Mouse (Mus musculus) heart, adult 8-10 months (tissue): ENCODE data around the gene Tmem45b. TPM values are rescaled to one million over a fixed set of nuclear protein-coding genes. Genes with fewer than 3 reads are reported as not detected.
"Not testable (repeated sequence)": the region's sequence is repeated elsewhere in the genome, so short reads cannot be mapped to it uniquely, and the experiment has no call there.

Source experiments
- DNase-seq: peaks from one replicate; pipeline ENCODE4 v3.0.0; 2022; ENCODE audit warnings: low spot score
- total RNA-seq, 4 experiments: library from RNA; stranded (reverse); gene quantifications; 2 replicates each; pipeline ENCODE4 v1.2.4; 2022

Gene Tmem45b
- total RNA-seq: 1 to 10 TPM in 2 of 4 experiments, under 1 TPM in 2; 0.56 to 1.5 (median 0.89) TPM

DNA sequence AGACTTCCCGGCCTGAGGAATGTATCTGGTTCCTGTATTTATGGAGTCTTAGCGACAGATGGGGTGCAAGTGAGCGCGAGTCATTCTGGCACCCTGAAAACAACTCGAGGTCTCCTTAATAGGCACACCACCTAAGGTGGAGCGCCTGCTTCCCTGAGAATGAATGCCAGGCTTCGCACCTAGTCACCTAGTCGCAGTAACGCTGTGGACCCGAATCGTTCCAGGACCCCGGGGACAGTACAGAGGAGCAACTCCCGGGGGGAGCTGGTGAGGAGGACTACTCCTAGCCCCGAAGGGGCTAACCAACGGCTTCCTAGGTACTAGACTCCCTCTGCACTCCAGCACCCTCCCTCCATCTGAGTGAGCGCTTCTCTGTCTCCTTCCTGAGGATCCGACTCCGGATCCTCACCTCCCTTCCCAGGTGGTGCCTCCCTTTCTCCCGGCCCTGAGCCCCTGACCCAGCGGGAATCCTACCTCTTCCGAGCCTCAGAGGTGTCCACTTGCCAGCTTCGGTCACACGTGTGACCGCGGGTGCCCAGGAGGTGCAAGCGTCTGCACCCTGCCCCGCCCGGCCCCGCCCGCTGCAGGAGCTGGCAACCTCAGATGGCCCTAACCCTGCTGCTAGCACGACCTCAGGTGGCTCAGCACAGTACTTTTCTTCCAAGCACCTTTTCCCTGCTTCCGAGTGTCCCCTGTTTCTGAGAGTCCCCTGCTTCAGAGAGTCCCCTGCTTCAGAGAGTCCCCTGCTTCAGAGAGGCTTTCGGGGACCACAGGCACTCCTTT, at the start of gene Tmem45b:
Tmem45b (minus strand) TSS at position 771 of the 783 bp plus-strand sequence.
- DNase-seq: no peak

DNA sequence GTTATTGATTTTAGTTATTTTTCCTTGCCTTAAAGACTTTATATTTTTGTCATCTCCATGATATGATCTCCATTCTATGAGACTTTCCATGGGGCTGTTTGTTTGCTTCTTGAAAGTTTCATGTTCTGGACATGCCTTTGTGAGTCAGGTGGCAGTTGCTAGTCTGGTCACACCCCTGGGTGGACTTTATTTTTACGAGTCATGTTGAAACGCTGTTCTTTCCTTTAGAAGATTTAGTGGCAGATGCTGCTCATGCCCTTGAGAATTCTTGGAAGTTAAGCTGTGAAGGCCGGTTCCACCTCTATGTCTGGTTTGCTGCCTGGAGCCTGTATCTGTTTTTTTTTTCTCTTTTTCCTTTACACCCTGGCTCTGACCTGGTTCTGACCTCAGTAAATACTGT, 43.9 kb upstream of the Tmem45b start:
- no peak for DNase-seq

- DNase-seq: not testable (repeated sequence)
Measured at GRCm38 (mm10) chr9:31501221-31501620, 37.0 kb upstream of the Tmem45b start.

- DNase-seq: no peak
Measured at GRCm38 (mm10) chr9:31463190-31463589, 1.1 kb downstream of the Tmem45b start.

DNA sequence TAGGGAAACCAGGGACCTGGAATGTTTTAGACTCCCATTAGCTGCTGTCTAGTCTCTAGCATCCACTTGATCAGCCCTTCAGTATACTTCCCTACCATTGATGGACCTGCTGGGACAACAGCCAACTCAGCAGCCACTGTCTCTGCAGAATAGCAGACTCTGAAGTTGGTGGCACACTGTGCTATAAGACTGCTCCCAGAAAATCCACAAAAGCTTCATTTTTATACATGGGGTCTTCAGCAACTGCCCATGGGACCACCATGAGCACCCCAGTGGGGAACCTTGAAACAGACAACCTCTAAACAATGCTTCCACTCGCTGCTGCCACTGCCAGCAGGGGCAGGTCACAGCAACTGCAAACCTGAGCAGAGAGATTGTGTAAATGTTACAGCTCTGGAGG, 9.9 kb downstream of the Tmem45b start:
- DNase-seq: no peak

DNA sequence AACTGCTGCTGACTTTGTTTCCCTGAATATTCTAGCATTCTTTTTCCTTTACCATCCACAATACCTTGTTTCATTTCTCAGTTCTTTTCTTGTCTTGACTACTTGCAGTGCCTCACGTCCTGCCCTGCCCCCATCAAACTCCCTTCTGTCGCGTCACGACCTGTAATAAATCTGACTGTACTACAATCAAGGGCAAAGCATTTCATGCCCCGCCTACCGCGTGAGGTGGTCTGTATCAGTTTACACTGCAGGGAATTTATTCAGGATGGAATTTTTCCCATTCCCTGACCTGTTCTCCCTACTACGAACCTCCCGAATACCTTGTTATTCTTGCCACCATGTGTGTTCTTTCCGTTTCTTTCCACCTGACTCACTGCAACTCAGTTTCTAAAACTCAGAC, 12.1 kb downstream of the Tmem45b start:
- no peak for DNase-seq

DNA sequence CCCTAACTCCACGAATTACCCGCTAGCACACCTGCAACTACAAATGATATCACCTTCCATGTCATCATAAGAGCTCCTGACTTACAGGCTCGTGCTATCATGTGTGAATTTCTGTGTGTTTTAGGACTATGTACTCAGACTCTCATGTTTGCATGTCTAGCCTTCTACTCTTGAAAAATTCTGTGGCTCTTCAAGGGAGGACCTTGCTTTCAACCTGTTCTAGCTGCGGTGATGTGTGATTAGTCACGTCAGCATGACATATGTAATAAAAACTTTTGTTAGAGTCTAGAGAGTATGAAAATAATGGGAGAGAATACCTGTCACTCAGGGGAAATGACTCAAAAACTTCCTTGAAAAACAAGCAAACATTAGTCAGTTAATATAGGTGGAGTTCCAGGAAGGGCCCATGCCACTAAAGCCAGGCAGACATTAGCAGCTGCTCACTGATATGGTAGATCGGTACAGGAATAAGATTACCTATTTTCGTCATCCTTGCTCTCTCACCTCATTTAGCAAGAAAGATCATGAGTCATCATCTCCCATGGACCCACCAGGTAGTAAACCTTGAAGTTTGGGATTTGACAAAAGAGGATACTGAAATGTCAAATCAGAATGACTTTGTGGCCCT, 15.0 kb downstream of the Tmem45b start:
- DNase-seq: no peak

DNA sequence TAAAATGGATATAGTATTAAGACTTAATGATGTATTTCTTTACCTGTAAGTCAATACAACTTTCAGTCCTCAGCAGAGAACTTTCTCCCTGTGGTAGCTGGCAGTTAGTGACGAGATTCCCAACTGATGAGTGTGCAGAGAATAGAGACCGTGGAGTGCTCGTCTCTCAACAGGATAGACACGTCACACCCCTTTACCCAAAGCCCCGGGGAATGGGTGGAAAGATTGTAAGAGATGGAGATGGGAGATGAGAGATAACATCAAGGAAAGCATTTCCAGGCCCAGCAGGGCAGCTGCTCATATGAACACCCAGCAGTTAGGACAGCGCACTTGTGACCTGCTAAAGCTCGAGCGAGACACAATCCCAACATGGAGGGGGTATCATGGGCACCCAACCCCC, 20.0 kb downstream of the Tmem45b start:
- no peak for DNase-seq

- DNase-seq: no peak
Measured at GRCm38 (mm10) chr9:31441487-31441886, 22.8 kb downstream of the Tmem45b start.

GRCm38 (mm10) chr9:31440366-31440765, 23.9 kb downstream of the Tmem45b start:
- no peak for DNase-seq

DNA sequence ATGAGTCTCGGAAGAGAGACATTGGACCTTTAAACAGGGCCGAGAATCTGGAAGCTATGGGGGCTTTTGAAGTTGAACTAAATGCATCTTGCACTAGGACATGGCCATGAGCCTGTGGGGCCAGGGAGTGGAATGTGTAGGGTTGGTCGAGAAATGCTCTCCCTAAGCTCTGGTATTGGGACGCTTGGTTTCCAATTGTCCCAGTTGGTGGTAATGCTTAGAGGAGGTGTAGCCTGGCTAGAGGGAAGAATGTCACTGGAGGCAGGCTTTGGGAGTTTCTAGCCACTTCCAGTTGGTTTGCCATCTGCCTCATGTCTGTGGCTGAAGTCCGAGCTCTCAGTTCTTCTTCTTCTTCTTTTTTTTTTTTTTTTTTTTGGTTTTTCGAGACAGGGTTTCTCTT, 24.9 kb downstream of the Tmem45b start:
- DNase-seq: no peak

DNA sequence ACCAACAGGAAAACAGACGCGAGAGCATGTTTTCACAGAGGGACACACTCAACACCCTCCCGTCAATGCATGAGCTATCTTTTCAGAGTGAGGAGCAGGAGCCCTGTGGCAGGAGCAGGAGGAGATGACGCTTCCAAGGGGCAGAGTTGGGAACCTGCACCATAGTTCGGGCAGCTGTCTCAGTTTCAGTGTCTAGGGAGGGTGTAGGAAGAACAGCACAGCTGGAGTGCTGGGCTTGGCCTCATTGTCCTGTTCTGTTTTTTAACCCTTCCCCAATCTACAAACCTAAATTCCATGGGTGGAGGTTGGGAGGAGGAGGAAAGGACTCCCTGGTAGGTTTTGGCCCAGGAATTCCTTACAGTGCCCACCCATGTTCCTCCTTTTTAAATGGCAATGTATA, 25.4 kb downstream of the Tmem45b start:
- DNase-seq: no peak

- no peak for DNase-seq
Measured at GRCm38 (mm10) chr9:31437861-31438260, 26.4 kb downstream of the Tmem45b start.

- no peak for DNase-seq
Measured at GRCm38 (mm10) chr9:31435415-31435814, 28.8 kb downstream of the Tmem45b start.

DNA sequence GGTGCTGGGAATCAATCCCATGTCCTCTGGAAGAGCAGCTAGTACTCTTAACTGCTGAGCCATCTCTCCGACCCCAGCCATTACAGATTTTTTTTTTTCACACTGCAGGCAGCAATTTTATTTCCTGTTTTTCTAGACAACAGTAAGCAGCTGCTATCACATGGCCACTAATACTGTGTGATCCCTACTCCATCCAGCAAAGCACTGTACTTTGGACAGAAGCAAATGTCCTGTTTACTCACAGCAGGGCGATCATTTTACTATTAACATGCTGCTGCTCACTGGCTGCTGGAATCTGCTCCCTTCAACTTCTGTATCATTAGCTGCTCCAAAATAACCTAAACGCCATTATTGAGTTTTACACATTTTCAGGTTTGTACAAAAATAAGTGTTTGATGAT, 30.8 kb downstream of the Tmem45b start:
- DNase-seq: no peak

DNA sequence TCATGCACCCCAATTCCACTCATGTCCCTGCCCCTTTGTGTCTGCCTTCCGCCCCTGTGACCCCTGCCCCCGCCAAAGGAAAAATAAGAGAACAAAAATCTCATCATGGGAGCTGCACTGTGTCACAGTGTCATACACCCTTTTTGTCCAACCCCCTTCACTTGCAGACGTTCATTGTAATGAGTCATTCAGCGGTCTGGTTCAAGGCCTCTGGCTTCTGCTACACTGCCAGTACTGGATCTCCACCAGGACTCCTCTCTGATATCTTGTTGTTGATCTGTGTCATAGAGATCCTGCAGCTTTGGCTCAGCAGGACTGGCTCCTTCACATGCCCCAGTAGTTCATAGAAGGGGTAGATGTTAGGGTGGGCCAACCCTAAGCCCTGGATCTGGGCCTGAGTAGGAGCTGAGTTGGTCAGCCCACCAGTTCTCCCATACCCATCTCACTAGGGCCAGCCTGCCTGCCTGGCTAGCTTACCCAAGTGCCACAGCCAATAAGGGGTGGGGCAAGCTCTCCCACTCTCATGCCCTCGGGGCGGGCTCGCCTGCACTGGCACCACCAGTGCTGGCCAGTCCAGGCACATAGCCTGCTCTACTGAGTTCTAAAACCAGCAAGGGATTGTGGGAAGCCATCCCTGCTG, 31.8 kb downstream of the Tmem45b start:
- no peak for DNase-seq

DNA sequence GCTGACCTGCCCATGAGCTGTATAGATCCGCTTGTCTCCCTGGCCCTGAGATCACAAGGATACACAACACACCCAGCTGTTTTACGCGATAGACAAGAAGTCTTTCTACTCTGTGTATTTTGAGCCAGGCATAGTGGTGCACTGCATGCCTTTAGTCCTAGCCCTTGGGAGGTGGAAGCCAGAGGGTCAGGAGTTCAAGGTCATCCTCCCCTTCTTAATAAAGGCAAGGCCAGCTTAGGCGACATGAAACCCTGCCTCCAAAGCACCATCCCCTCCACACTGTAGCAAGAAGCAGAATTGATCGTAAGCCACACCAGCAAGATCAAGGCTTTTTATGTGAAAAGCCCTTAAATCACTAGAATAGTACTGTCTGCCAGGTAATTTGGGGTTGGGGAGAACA, 32.5 kb downstream of the Tmem45b start:
- DNase-seq: no peak

DNA sequence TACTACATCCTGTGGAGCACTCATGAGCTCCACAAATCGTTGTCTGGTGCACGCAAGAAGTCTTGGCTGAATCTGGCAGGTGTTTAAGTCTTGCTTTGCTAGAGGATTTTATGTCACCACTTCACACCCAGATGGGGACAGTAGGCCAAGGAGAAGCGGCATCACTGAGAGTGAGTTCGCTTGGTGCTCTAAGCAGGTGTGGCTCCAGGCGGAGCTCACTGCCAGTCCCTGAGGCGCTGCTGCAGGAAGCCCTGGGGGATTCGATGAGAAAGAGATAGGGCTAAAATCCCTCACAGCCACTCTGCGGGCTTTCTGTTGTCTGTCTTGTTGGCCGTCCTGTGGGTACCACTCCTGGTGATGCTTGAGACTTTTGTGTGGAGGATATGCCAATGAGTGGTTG, 34.3 kb downstream of the Tmem45b start:
- no peak for DNase-seq

DNA sequence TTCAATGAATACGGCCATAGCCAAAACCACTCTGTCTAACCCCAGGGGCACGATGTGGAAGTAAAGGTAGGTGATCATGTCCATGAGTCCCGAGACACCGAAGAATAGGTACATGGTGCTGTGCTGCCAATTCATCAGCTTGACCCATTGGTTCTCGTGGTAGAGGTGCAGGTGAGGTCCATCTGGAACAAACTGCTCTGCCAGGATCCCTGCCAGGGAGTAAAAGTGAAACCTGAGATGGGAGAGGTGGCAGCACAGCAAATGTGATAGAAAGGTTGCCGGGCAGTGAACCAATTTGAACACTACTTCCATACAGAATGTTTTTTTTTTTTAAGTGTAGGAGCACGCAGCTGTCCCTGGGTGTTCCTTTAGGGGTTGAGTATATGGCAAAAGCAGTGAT, 35.3 kb downstream of the Tmem45b start:
- DNase-seq: no peak

DNA sequence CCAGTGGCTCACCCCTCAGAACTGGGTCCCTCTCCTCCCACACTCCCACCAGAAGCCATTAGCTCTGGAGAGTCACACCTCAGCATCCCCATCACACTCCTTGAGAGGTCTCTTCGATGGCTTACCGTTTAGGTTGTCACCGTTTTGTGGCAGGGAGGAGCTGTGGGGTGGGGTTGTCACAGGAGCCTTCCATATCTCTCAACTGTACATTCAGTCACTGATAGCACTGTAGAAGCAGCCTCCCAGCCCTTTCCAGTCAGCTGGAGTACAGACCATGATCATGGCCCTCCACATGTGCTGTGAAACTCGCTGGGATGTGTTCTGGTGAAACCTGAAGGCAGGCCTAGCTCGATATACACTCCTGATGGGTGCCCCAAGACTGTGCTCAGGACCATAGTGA, 42.1 kb downstream of the Tmem45b start:
- DNase-seq: no peak

DNA sequence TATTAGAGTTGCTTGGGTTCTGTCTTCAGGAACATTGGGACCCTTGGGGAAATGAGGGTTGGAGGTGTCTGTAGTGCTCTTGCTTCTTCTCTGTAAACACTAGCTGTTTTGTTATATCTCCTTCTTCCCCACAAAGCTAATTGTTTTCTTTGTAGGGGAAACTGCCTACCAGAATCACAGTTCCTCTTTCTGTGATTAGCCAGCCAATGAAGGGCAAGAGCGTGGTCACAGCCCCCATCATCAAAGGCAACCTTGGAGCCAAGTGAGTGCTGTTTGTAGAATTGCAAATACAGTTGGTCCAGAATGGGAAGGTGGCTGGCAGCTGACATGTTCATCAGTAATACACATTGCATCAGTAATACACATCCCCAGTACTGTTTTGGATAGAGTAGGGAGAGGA, 45.4 kb downstream of the Tmem45b start:
- DNase-seq: no peak

GRCm38 (mm10) chr9:31412165-31412564, 52.1 kb downstream of the Tmem45b start:
- no peak for DNase-seq

- DNase-seq: no peak
Measured at GRCm38 (mm10) chr9:31405217-31405616, 59.0 kb downstream of the Tmem45b start.
